Mouse (Mus musculus) megakaryocyte-erythroid progenitor cell, adult 5-6 weeks (primary cell): ENCODE data around the gene Mlana. TPM values are rescaled to one million over a fixed set of nuclear protein-coding genes. Genes with fewer than 3 reads are reported as not detected.

ENCODE experiments used
- ATAC-seq: replicated peaks from 2 replicates; pipeline ENCODE4 v1.8.0; 2016; ENCODE audit warnings: mild to moderate bottlenecking, inconsistent platforms; ENCODE audit not compliant: severe bottlenecking, poor library complexity, low FRiP score, low TSS enrichment
- total RNA-seq, 2 experiments: library from RNA; stranded (forward) in 1 of 2; stranded (reverse) in 1 of 2; fragments of 200-1000, 215-1000 nt in 1 of 2; fragments of >200 nt in 1 of 2; fragmentation: Nextera tagmentation in 1 of 2; gene quantifications; 2 replicates each; pipeline ENCODE4 v1.2.3; 2014 to 2017

The Mlana gene
- total RNA-seq, 2 experiments from 2014 or later = not detected

- no peak for ATAC-seq
These were observed 25.0 kb upstream of the Mlana start for GRCm38 (mm10) chr19:29672660-29673059.

- ATAC-seq = no peak
These were observed 22.7 kb upstream of the Mlana start for GRCm38 (mm10) chr19:29674946-29675345.

GRCm38 (mm10) chr19:29675562-29676078 is 22.0 kb upstream of the Mlana start:
- ATAC-seq = no peak

GRCm38 (mm10) chr19:29676479-29677193 is 21.0 kb upstream of the Mlana start:
- no peak for ATAC-seq

- ATAC-seq = no peak
These were observed 19.3 kb upstream of the Mlana start for GRCm38 (mm10) chr19:29678181-29678778.

- ATAC-seq = peak; percentile 38
These were observed 17.2 kb upstream of the Mlana start for GRCm38 (mm10) chr19:29680182-29681152.

GRCm38 (mm10) chr19:29683844-29684540 is 13.6 kb upstream of the Mlana start:
- ATAC-seq = peak; percentile 87

- no peak for ATAC-seq
These were observed 2.6 kb upstream of the Mlana start for GRCm38 (mm10) chr19:29695071-29695470.

- no peak for ATAC-seq
These were observed 1.3 kb upstream of the Mlana start for GRCm38 (mm10) chr19:29696309-29696708.

- no peak for ATAC-seq
These were observed 784 bp upstream of the Mlana start for GRCm38 (mm10) chr19:29696840-29697239.

GRCm38 (mm10) chr19:29701707-29702106 is 4.1 kb downstream of the Mlana start:
- ATAC-seq = no peak

GRCm38 (mm10) chr19:29704436-29704835 is 6.8 kb downstream of the Mlana start:
- no peak for ATAC-seq

- ATAC-seq = no peak
These were observed 9.8 kb downstream of the Mlana start for GRCm38 (mm10) chr19:29707314-29707898.

GRCm38 (mm10) chr19:29708003-29708402 is 10.4 kb downstream of the Mlana start:
- ATAC-seq = peak; percentile 93

GRCm38 (mm10) chr19:29708461-29708860 is 10.8 kb downstream of the Mlana start:
- no peak for ATAC-seq

GRCm38 (mm10) chr19:29709461-29709860 is 11.8 kb downstream of the Mlana start:
- no peak for ATAC-seq

GRCm38 (mm10) chr19:29713451-29713850 is 15.8 kb downstream of the Mlana start:
- no peak for ATAC-seq

- ATAC-seq = no peak
These were observed 20.2 kb downstream of the Mlana start for GRCm38 (mm10) chr19:29717854-29718253.

- no peak for ATAC-seq
These were observed 20.9 kb downstream of the Mlana start for GRCm38 (mm10) chr19:29718476-29718875.
